Mouse (Mus musculus): ENCODE data around the gene Ptprg. TPM values are rescaled to one million over a fixed set of nuclear protein-coding genes. Genes with fewer than 3 reads are reported as not detected.

Gene Ptprg
- polyA plus RNA-seq, 1 experiment from 2014 or later = 38.5 TPM

DNA sequence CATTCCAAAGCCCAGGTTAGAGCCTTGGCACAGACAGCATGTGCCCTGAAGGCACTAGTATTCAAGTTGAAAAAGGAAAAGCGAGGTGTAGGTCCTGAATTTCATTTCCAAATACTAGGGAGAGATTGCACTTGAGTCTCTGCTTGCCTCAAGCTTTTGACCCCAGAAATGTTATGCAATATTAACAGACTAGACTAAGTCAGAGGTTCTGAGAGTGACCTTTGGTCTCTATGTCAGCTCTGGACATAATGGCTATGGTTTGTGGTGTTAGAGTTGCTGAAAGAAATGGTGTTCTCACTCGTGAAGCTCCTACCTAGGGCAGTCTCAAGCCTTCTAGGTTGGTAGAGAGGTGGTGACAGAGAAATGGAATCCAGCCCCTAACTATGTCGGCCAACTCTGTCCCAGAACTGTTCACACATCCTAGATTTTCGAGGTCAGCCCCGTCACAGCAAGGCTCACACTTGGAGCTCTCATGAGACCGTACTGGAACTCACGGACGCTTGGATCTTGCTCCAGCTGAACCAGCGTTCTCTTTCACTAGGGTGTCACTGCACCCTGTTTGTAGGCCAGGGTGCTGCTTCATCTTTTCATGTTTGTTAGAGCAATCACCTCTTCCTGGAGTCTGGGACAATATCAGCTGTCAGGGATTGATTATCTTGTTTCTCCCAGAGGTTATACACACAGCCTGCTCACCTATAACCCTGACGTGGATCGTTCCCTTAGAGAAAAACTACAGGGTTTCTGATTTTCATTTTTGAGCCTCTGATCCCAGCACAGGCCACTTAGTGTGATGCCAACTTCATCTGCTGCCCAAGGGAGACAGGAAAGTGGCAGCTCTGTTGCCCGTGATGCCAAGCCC lies 551.2 kb downstream of the Ptprg start:
- no peaks in the 10 kb centered on the region for H3K27me3 ChIP-seq (replicated peaks; ENCODE audit: control insufficient read depth, insufficient read depth, low read length)
- H3K4me2 ChIP-seq (ENCODE audit: low read length) = no peak overlapping the region
- no peak overlapping the region for H3K27ac ChIP-seq (ENCODE audit: low read depth, low read length)
- H3K4me3 ChIP-seq (ENCODE audit: low read length) = no peak overlapping the region
- H3K9ac ChIP-seq (ENCODE audit: low read depth, low read length) = no peak overlapping the region
- H3K36me3 ChIP-seq (ENCODE audit: control insufficient read depth, insufficient read depth, low read length) = no peaks in the 10 kb centered on the region
- ATAC-seq = no peak
- no peaks in the 10 kb centered on the region for H3K4me1 ChIP-seq (ENCODE audit: control insufficient read depth, insufficient read depth, low read depth, low read length)
- WGBS = 88% methylated on average over 12 of the region's 12 CpGs
- H3K9me3 ChIP-seq (ENCODE audit: control insufficient read depth, low read length) = no peaks in the 10 kb centered on the region

DNA sequence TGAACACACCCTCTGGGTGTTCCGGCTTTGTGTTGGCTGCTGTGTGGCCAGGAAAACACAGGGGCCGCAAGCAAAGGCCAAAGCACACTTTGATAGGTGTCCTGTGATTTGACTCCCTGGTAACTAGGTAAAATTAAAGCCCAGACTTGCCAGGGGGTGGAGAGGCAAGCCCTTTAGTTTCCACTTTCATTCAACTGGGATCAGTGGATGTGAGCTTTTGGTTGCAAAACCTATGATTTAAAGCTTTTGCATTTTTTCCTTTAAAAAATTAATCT lies 551.8 kb downstream of the Ptprg start:
- no peak for ATAC-seq
- H3K9ac ChIP-seq (ENCODE audit: low read depth, low read length) = no peak overlapping the region
- 78% methylated on average over 2 of the region's 2 CpGs for WGBS
- H3K4me3 ChIP-seq (ENCODE audit: low read length) = no peak overlapping the region
- no peaks in the 10 kb centered on the region for H3K4me1 ChIP-seq (ENCODE audit: control insufficient read depth, insufficient read depth, low read depth, low read length)
- H3K27ac ChIP-seq (ENCODE audit: low read depth, low read length) = no peak overlapping the region
- no peaks in the 10 kb centered on the region for H3K36me3 ChIP-seq (ENCODE audit: control insufficient read depth, insufficient read depth, low read length)
- H3K27me3 ChIP-seq (replicated peaks; ENCODE audit: control insufficient read depth, insufficient read depth, low read length) = no peaks in the 10 kb centered on the region
- H3K4me2 ChIP-seq (ENCODE audit: low read length) = no peak overlapping the region
- no peaks in the 10 kb centered on the region for H3K9me3 ChIP-seq (ENCODE audit: control insufficient read depth, low read length)

DNA sequence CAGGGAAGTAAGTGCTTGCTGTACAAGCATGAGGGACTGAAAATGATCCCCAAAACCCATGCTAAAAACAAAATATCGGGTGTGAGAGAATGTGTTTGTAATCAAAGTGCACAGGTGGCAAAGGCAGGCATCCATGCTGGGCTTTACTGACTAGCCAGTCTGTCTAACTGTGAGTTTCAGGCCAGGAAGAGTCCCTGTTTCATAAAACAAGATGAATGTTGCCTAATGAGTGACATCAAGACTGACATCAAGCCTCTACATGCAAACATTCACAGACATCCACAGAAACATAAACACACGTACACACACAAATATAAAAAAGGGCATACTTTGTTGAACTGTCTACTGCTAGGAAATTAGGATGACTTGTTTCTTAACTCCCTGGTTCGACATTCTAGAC lies 552.3 kb downstream of the Ptprg start:
- Histone ChIP-seq H3K4me3 (ENCODE audit: low read length) (no peak overlapping the region), H3K9ac (ENCODE audit: low read depth, low read length) (no peak overlapping the region), H3K4me2 (ENCODE audit: low read length) (no peak overlapping the region), H3K36me3 (ENCODE audit: control insufficient read depth, insufficient read depth, low read length) (no peaks in the 10 kb centered on the region), H3K4me1 (ENCODE audit: control insufficient read depth, insufficient read depth, low read depth, low read length) (no peaks in the 10 kb centered on the region), H3K9me3 (ENCODE audit: control insufficient read depth, low read length) (no peaks in the 10 kb centered on the region), H3K27me3 (replicated peaks; ENCODE audit: control insufficient read depth, insufficient read depth, low read length) (no peaks in the 10 kb centered on the region), H3K27ac (ENCODE audit: low read depth, low read length) (no peak overlapping the region)
- WGBS = 93% methylated on average over 3 of the region's 3 CpGs
- no peak for ATAC-seq

DNA sequence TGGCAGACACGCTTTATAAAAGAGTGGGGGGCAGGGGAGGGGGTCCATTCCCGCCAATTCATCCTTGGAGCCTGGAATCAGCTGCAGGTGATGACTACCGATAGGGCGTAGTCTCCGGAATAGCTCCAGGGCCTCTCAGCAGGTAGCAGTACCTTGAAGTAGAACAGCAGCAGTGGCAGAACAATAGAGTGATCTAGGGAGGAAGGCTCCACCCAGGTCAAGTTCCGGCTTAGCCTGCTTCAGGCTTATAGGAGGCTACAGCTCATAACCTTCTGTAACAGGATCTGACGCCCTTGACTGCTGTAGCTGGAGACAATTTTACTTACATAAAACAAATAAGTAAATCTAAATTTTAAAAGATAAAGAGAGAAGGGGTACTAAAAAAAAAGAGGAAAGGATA lies 554.1 kb downstream of the Ptprg start:
- no peaks in the 10 kb centered on the region for H3K4me1 ChIP-seq (ENCODE audit: control insufficient read depth, insufficient read depth, low read depth, low read length)
- no peak overlapping the region for H3K4me2 ChIP-seq (ENCODE audit: low read length)
- H3K27me3 ChIP-seq (replicated peaks; ENCODE audit: control insufficient read depth, insufficient read depth, low read length) = no peaks in the 10 kb centered on the region
- H3K36me3 ChIP-seq (ENCODE audit: control insufficient read depth, insufficient read depth, low read length) = no peaks in the 10 kb centered on the region
- ATAC-seq = no peak
- no peak overlapping the region for H3K4me3 ChIP-seq (ENCODE audit: low read length)
- no peak overlapping the region for H3K9ac ChIP-seq (ENCODE audit: low read depth, low read length)
- WGBS = 71% methylated on average over 7 of the region's 7 CpGs
- no peak overlapping the region for H3K27ac ChIP-seq (ENCODE audit: low read depth, low read length)
- no peaks in the 10 kb centered on the region for H3K9me3 ChIP-seq (ENCODE audit: control insufficient read depth, low read length)

DNA sequence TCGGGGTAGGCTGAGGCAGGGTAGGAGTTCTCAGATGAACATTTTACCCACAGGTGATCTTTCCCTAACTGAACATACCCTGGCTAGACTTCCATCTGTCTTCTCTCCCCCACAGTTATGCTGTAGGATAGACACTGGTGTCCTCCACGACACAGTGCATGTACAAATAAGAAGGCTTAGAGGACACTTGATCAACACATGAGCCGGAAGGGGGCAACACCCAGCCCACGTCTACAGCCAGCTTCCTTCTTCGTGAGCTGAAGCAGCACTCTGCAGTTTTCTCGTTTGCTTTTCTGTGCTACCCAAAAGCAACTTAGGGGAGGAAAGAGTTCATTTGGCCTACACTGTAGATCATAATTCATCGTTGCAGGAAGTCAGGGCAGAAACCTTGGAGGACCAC lies 554.7 kb downstream of the Ptprg start:
- ATAC-seq = no peak
- WGBS = 83% methylated on average over 7 of the region's 7 CpGs
- Histone ChIP-seq H3K27ac (ENCODE audit: low read depth, low read length) (no peak overlapping the region), H3K4me2 (ENCODE audit: low read length) (no peak overlapping the region), H3K9ac (ENCODE audit: low read depth, low read length) (no peak overlapping the region), H3K4me1 (ENCODE audit: control insufficient read depth, insufficient read depth, low read depth, low read length) (no peaks in the 10 kb centered on the region), H3K36me3 (ENCODE audit: control insufficient read depth, insufficient read depth, low read length) (no peaks in the 10 kb centered on the region), H3K9me3 (ENCODE audit: control insufficient read depth, low read length) (no peaks in the 10 kb centered on the region), H3K27me3 (replicated peaks; ENCODE audit: control insufficient read depth, insufficient read depth, low read length) (no peaks in the 10 kb centered on the region), H3K4me3 (ENCODE audit: low read length) (no peak overlapping the region)

DNA sequence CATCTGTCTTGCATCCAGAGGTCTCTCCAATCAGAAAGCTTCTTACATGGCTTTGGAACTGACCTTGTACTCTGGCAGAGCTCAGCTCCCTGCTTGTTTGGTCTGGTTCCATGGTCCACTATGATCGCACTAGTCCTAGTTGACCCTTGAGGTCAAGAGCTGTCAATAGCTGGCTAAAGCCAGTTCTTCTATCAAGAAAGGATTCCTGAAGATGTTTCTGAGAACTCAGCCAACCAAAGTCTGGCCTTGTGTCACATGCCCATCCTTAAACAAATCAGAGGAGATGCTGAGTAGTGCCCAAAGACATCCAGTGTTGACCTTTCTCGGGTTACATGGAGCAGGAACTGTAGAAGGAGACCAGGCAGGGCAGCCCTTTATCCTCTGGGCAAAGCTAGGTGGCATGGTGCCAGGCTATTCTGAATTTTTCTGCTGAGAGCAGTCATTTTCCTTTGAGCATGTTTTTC lies 559.2 kb downstream of the Ptprg start:
- Histone ChIP-seq H3K9me3 (ENCODE audit: control insufficient read depth, low read length) (no peaks in the 10 kb centered on the region), H3K9ac (ENCODE audit: low read depth, low read length) (no peak overlapping the region), H3K4me1 (ENCODE audit: control insufficient read depth, insufficient read depth, low read depth, low read length) (peaks cover 2% of the 10 kb centered on the region; the same call in 1 of the 2 replicates), H3K27ac (ENCODE audit: low read depth, low read length) (no peak overlapping the region), H3K36me3 (ENCODE audit: control insufficient read depth, insufficient read depth, low read length) (no peaks in the 10 kb centered on the region), H3K27me3 (replicated peaks; ENCODE audit: control insufficient read depth, insufficient read depth, low read length) (no peaks in the 10 kb centered on the region), H3K4me3 (ENCODE audit: low read length) (no peak overlapping the region), H3K4me2 (ENCODE audit: low read length) (no peak overlapping the region)
- 74% methylated on average over 2 of the region's 2 CpGs for WGBS
- ATAC-seq = no peak

DNA sequence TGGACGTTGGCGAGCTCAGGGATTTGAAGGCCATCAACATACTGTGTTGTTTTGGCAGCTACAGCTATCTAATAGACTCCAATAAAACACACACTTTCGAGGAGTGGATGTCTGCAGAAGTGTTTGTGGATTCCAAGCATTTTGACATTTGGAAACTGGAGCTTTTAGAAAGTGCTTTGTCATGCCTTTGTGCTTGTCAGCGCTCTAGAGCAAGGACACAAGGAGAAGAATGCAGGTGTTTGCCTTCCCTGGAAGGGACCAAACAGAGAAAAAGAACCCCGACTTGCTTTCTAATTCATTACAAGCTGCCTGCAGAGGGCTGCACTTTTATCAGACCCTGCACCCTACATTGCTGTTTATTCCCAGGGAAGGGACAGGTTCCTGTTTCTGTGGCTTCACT lies 560.0 kb downstream of the Ptprg start:
- Histone ChIP-seq H3K27me3 (replicated peaks; ENCODE audit: control insufficient read depth, insufficient read depth, low read length) (no peaks in the 10 kb centered on the region), H3K9me3 (ENCODE audit: control insufficient read depth, low read length) (no peaks in the 10 kb centered on the region), H3K4me1 (ENCODE audit: control insufficient read depth, insufficient read depth, low read depth, low read length) (peaks cover 2% of the 10 kb centered on the region; the same call in 1 of the 2 replicates), H3K4me3 (ENCODE audit: low read length) (no peak overlapping the region), H3K27ac (ENCODE audit: low read depth, low read length) (no peak overlapping the region), H3K9ac (ENCODE audit: low read depth, low read length) (no peak overlapping the region), H3K4me2 (ENCODE audit: low read length) (no peak overlapping the region), H3K36me3 (ENCODE audit: control insufficient read depth, insufficient read depth, low read length) (no peaks in the 10 kb centered on the region)
- no peak for ATAC-seq
- 60% methylated on average over 5 of the region's 5 CpGs for WGBS

DNA sequence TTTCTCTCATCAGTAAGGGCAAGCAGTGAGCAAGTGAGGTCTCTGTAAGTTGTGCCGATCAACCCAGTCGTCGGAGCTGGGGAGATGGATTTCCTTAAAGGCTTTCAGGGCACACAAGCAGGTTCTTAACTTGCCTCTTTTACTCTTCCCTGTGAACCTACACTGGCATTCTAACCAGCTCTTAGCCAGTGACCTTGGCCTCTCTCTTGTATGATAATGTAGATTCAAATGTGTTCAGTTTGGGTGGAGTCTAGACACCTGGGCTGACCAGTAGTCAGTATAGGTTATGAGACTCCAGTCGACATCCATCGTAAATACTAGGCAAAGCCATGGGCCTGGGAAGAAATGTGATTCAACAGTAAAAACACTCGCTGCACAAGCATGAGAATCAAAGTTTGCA lies 560.7 kb downstream of the Ptprg start:
- H3K9ac ChIP-seq (ENCODE audit: low read depth, low read length) = no peak overlapping the region
- peaks cover 2% of the 10 kb centered on the region; the same call in 1 of the 2 replicates for H3K4me1 ChIP-seq (ENCODE audit: control insufficient read depth, insufficient read depth, low read depth, low read length)
- H3K27me3 ChIP-seq (replicated peaks; ENCODE audit: control insufficient read depth, insufficient read depth, low read length) = no peaks in the 10 kb centered on the region
- ATAC-seq = no peak
- H3K27ac ChIP-seq (ENCODE audit: low read depth, low read length) = no peak overlapping the region
- no peak overlapping the region for H3K4me3 ChIP-seq (ENCODE audit: low read length)
- WGBS = 95% methylated on average over 6 of the region's 6 CpGs
- no peaks in the 10 kb centered on the region for H3K36me3 ChIP-seq (ENCODE audit: control insufficient read depth, insufficient read depth, low read length)
- H3K4me2 ChIP-seq (ENCODE audit: low read length) = no peak overlapping the region
- H3K9me3 ChIP-seq (ENCODE audit: control insufficient read depth, low read length) = no peaks in the 10 kb centered on the region

DNA sequence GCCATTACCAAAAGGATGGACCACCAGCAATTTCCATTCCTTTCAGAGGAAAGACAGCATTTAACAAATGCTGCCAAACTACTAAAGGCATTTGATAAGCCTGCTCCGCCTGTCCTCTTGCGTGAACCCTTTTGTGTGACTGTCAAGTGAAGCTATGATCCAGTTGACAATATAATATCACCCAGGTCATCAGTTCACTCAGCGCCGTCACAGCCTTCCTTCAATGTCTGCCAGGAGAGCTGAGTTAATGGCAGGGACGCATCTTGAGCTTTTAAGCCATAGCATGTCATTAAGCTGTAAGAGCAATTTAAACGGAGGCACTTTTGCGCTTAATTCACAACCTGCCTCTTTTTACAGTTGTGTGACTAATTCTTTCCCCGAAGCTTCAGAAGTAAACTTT lies 565.9 kb downstream of the Ptprg start:
- H3K9me3 ChIP-seq (ENCODE audit: control insufficient read depth, low read length) = no peaks in the 10 kb centered on the region
- H3K36me3 ChIP-seq (ENCODE audit: control insufficient read depth, insufficient read depth, low read length) = no peaks in the 10 kb centered on the region
- H3K27me3 ChIP-seq (replicated peaks; ENCODE audit: control insufficient read depth, insufficient read depth, low read length) = no peaks in the 10 kb centered on the region
- no peak overlapping the region for H3K9ac ChIP-seq (ENCODE audit: low read depth, low read length)
- no peaks in the 10 kb centered on the region for H3K4me1 ChIP-seq (ENCODE audit: control insufficient read depth, insufficient read depth, low read depth, low read length)
- no peak overlapping the region for H3K4me2 ChIP-seq (ENCODE audit: low read length)
- no peak for ATAC-seq
- H3K27ac ChIP-seq (ENCODE audit: low read depth, low read length) = no peak overlapping the region
- WGBS = 69% methylated on average over 8 of the region's 8 CpGs
- no peak overlapping the region for H3K4me3 ChIP-seq (ENCODE audit: low read length)
